Mouse (Mus musculus): ENCODE results near the gene Mllt10. TPM values are rescaled to one million over a fixed set of nuclear protein-coding genes. Genes with fewer than 3 reads are reported as not detected.

Gene Mllt10
- polyA plus RNA-seq, 1 experiment from 2014 or later: 56.0 TPM

GRCm38 (mm10) chr2:18050018-18050417 lies 5.0 kb upstream of the Mllt10 start:
- ATAC-seq: no peak
- Histone ChIP-seq H3K4me2 (ENCODE audit: low read length) (peak overlapping the region; percentile 86), H3K9me3 (ENCODE audit: control insufficient read depth, low read length) (no peaks in the 10 kb centered on the region), H3K4me3 (replicated peaks; ENCODE audit: low read length) (peak overlapping the region; percentile 73), H3K27ac (ENCODE audit: low read length) (peak overlapping the region; percentile 99), H3K4me1 (replicated peaks; ENCODE audit: control insufficient read depth, insufficient read depth, low read length) (peaks cover 30% of the 10 kb centered on the region), H3K27me3 (replicated peaks; ENCODE audit: control insufficient read depth, insufficient read depth, low read length) (no peaks in the 10 kb centered on the region), H3K9ac (replicated peaks; ENCODE audit: low read depth, low read length) (peak overlapping the region; percentile 70), H3K36me3 (ENCODE audit: control insufficient read depth, insufficient read depth) (no peaks in the 10 kb centered on the region)
- 7% methylated on average over 2 of the region's 2 CpGs for WGBS

- Histone ChIP-seq H3K27me3 (replicated peaks; ENCODE audit: control insufficient read depth, insufficient read depth, low read length) (no peaks in the 10 kb centered on the region), H3K4me3 (replicated peaks; ENCODE audit: low read length) (peak overlapping the region; percentile 23), H3K9ac (replicated peaks; ENCODE audit: low read depth, low read length) (peak overlapping the region; percentile 54), H3K4me2 (ENCODE audit: low read length) (peak overlapping the region; percentile 86), H3K36me3 (ENCODE audit: control insufficient read depth, insufficient read depth) (no peaks in the 10 kb centered on the region), H3K9me3 (ENCODE audit: control insufficient read depth, low read length) (no peaks in the 10 kb centered on the region), H3K27ac (ENCODE audit: low read length) (peak overlapping the region; percentile 84), H3K4me1 (replicated peaks; ENCODE audit: control insufficient read depth, insufficient read depth, low read length) (peaks cover 34% of the 10 kb centered on the region)
- WGBS: 4% methylated on average over 10 of the region's 10 CpGs
- no peak for ATAC-seq
Observed at GRCm38 (mm10) chr2:18050541-18050985, 4.5 kb upstream of the Mllt10 start.

- Histone ChIP-seq H3K4me1 (replicated peaks; ENCODE audit: control insufficient read depth, insufficient read depth, low read length) (peaks cover 38% of the 10 kb centered on the region), H3K36me3 (ENCODE audit: control insufficient read depth, insufficient read depth) (no peaks in the 10 kb centered on the region), H3K27me3 (replicated peaks; ENCODE audit: control insufficient read depth, insufficient read depth, low read length) (no peaks in the 10 kb centered on the region), H3K4me2 (ENCODE audit: low read length) (peak overlapping the region; percentile 86), H3K9me3 (ENCODE audit: control insufficient read depth, low read length) (no peaks in the 10 kb centered on the region), H3K4me3 (replicated peaks; ENCODE audit: low read length) (peak overlapping the region; percentile 23), H3K9ac (replicated peaks; ENCODE audit: low read depth, low read length) (no peak overlapping the region; the same call in 1 of the 2 replicates), H3K27ac (ENCODE audit: low read length) (peak overlapping the region; percentile 84)
- ATAC-seq: no peak
- WGBS: 5% methylated on average over 11 of the region's 11 CpGs
Observed at GRCm38 (mm10) chr2:18051026-18051830, 3.8 kb upstream of the Mllt10 start.

- 16% methylated on average over 3 of the region's 3 CpGs for WGBS
- H3K27ac ChIP-seq (ENCODE audit: low read length): no peak overlapping the region
- H3K9me3 ChIP-seq (ENCODE audit: control insufficient read depth, low read length): no peaks in the 10 kb centered on the region
- no peak for ATAC-seq
- H3K36me3 ChIP-seq (ENCODE audit: control insufficient read depth, insufficient read depth): no peaks in the 10 kb centered on the region
- peak overlapping the region; percentile 86 for H3K4me2 ChIP-seq (ENCODE audit: low read length)
- no peak overlapping the region for H3K4me3 ChIP-seq (replicated peaks; ENCODE audit: low read length)
- H3K27me3 ChIP-seq (replicated peaks; ENCODE audit: control insufficient read depth, insufficient read depth, low read length): no peaks in the 10 kb centered on the region
- no peak overlapping the region for H3K9ac ChIP-seq (replicated peaks; ENCODE audit: low read depth, low read length)
- peaks cover 38% of the 10 kb centered on the region for H3K4me1 ChIP-seq (replicated peaks; ENCODE audit: control insufficient read depth, insufficient read depth, low read length)
Observed at GRCm38 (mm10) chr2:18051831-18052170, 3.2 kb upstream of the Mllt10 start.

- Histone ChIP-seq H3K27ac (ENCODE audit: low read length) (no peak overlapping the region), H3K27me3 (replicated peaks; ENCODE audit: control insufficient read depth, insufficient read depth, low read length) (no peaks in the 10 kb centered on the region), H3K4me3 (replicated peaks; ENCODE audit: low read length) (no peak overlapping the region), H3K9ac (replicated peaks; ENCODE audit: low read depth, low read length) (no peak overlapping the region), H3K4me1 (replicated peaks; ENCODE audit: control insufficient read depth, insufficient read depth, low read length) (peaks cover 38% of the 10 kb centered on the region), H3K4me2 (ENCODE audit: low read length) (no peak overlapping the region), H3K9me3 (ENCODE audit: control insufficient read depth, low read length) (no peaks in the 10 kb centered on the region), H3K36me3 (ENCODE audit: control insufficient read depth, insufficient read depth) (no peaks in the 10 kb centered on the region)
- 29% methylated on average over 3 of the region's 3 CpGs for WGBS
- no peak for ATAC-seq
Observed at GRCm38 (mm10) chr2:18052581-18052980, 2.5 kb upstream of the Mllt10 start.

- H3K9me3 ChIP-seq (ENCODE audit: control insufficient read depth, low read length): no peaks in the 10 kb centered on the region
- no peak for ATAC-seq
- H3K4me3 ChIP-seq (replicated peaks; ENCODE audit: low read length): no peak overlapping the region
- H3K4me2 ChIP-seq (ENCODE audit: low read length): no peak overlapping the region
- H3K36me3 ChIP-seq (ENCODE audit: control insufficient read depth, insufficient read depth): no peaks in the 10 kb centered on the region
- 19% methylated on average over 1 of the region's 1 CpGs for WGBS
- peaks cover 38% of the 10 kb centered on the region for H3K4me1 ChIP-seq (replicated peaks; ENCODE audit: control insufficient read depth, insufficient read depth, low read length)
- H3K9ac ChIP-seq (replicated peaks; ENCODE audit: low read depth, low read length): no peak overlapping the region
- H3K27me3 ChIP-seq (replicated peaks; ENCODE audit: control insufficient read depth, insufficient read depth, low read length): no peaks in the 10 kb centered on the region
- H3K27ac ChIP-seq (ENCODE audit: low read length): no peak overlapping the region
Observed at GRCm38 (mm10) chr2:18053243-18053950, 1.6 kb upstream of the Mllt10 start.

GRCm38 (mm10) chr2:18053951-18054530 lies 996 bp upstream of the Mllt10 start:
- Histone ChIP-seq H3K36me3 (ENCODE audit: control insufficient read depth, insufficient read depth) (no peaks in the 10 kb centered on the region), H3K4me2 (ENCODE audit: low read length) (peak overlapping the region; percentile 19), H3K9ac (replicated peaks; ENCODE audit: low read depth, low read length) (peak overlapping the region; percentile 17; the same call in 1 of the 2 replicates), H3K9me3 (ENCODE audit: control insufficient read depth, low read length) (no peaks in the 10 kb centered on the region), H3K27ac (ENCODE audit: low read length) (peak overlapping the region; percentile 60), H3K27me3 (replicated peaks; ENCODE audit: control insufficient read depth, insufficient read depth, low read length) (no peaks in the 10 kb centered on the region), H3K4me3 (replicated peaks; ENCODE audit: low read length) (no peak overlapping the region), H3K4me1 (replicated peaks; ENCODE audit: control insufficient read depth, insufficient read depth, low read length) (peaks cover 40% of the 10 kb centered on the region)
- WGBS: 12% methylated on average over 2 of the region's 2 CpGs
- ATAC-seq: no peak

GRCm38 (mm10) chr2:18055929-18056785 lies 1.1 kb downstream of the Mllt10 start:
- H3K36me3 ChIP-seq (ENCODE audit: control insufficient read depth, insufficient read depth): no peaks in the 10 kb centered on the region
- H3K4me3 ChIP-seq (replicated peaks; ENCODE audit: low read length): peak overlapping the region; percentile 70
- ATAC-seq: peak; percentile 86
- H3K4me2 ChIP-seq (ENCODE audit: low read length): peak overlapping the region; percentile 94
- H3K9ac ChIP-seq (replicated peaks; ENCODE audit: low read depth, low read length): peak overlapping the region; percentile 80
- H3K27ac ChIP-seq (ENCODE audit: low read length): peak overlapping the region; percentile 100
- under 1% methylated on average over 44 of the region's 66 CpGs for WGBS
- H3K27me3 ChIP-seq (replicated peaks; ENCODE audit: control insufficient read depth, insufficient read depth, low read length): no peaks in the 10 kb centered on the region
- H3K9me3 ChIP-seq (ENCODE audit: control insufficient read depth, low read length): no peaks in the 10 kb centered on the region
- H3K4me1 ChIP-seq (replicated peaks; ENCODE audit: control insufficient read depth, insufficient read depth, low read length): peaks cover 23% of the 10 kb centered on the region

All from forebrain, embryonic 16.5 days (tissue).